Mouse (Mus musculus) kidney, embryonic 15.5 days (tissue): ENCODE results near the gene Mroh2a. TPM values are rescaled to one million over a fixed set of nuclear protein-coding genes. Genes with fewer than 3 reads are reported as not detected.

ENCODE experiments used
- ATAC-seq: fragments of 200-750 bp; cut with Nextera tagmentation; replicated peaks from 2 replicates; pipeline ENCODE4 v1.8.0; 2017; ENCODE audit warnings: moderate TSS enrichment; ENCODE audit not compliant: low FRiP score
- H3K27ac ChIP-seq: fragments of 300-500 bp; sonication (generic); 2 replicates; pipeline ENCODE4 v1.5.1; 2015; ENCODE audit warnings: mild to moderate bottlenecking, inconsistent platforms
- H3K27me3 ChIP-seq: fragments of 300-500 bp; sonication (generic); 2 replicates; pipeline ENCODE4 v1.6.1; 2015; ENCODE audit warnings: inconsistent platforms
- H3K36me3 ChIP-seq: fragments of 300-500 bp; sonication (generic); 2 replicates; pipeline ENCODE4 v1.6.1; 2015; ENCODE audit warnings: inconsistent platforms
- H3K4me1 ChIP-seq: fragments of 300-500 bp; sonication (generic); 2 replicates; pipeline ENCODE4 v1.6.1; 2015; ENCODE audit warnings: inconsistent platforms
- H3K4me2 ChIP-seq: fragments of 300-500 bp; sonication (generic); 2 replicates; pipeline ENCODE4 v1.6.1; 2015; ENCODE audit warnings: moderate library complexity, mild to moderate bottlenecking, inconsistent platforms
- H3K4me3 ChIP-seq: fragments of 300-500 bp; sonication (generic); replicated peaks from 2 replicates; pipeline ENCODE4 v1.5.1; 2015; ENCODE audit warnings: mild to moderate bottlenecking, inconsistent platforms
- H3K9ac ChIP-seq: fragments of 300-500 bp; sonication (generic); 2 replicates; pipeline ENCODE4 v1.6.1; 2015; ENCODE audit warnings: mild to moderate bottlenecking, inconsistent platforms
- H3K9me3 ChIP-seq: fragments of 300-500 bp; sonication (generic); replicated peaks from 2 replicates; pipeline ENCODE4 v1.6.1; 2016; ENCODE audit warnings: inconsistent platforms
- WGBS: fragments of 180-500 bp; shearing (Covaris S2); methylation state at CpG from one replicate; pipeline ENCODE4 v1.1.7; 2015; ENCODE audit warnings: mixed read lengths; 5-methylcytosine and 5-hydroxymethylcytosine counted together
- polyA plus RNA-seq: library from polyadenylated mRNA; unstranded; fragments of >200 nt; fragmentation: Nextera tagmentation; extraction: Ambion mirVana; gene quantifications from 2 replicates; pipeline ENCODE4 v1.2.1, GENCODE M21; 2015

Gene Mroh2a
- polyA plus RNA-seq = 1.3 and 1.8 TPM in 2 replicates

- no peaks in the 10 kb centered on the region for H3K4me1 ChIP-seq
- no peak within 1 kb of the TSS for H3K9ac ChIP-seq
- no peaks in the 10 kb centered on the region for H3K27me3 ChIP-seq
- H3K4me3 ChIP-seq = no peak within 1 kb of the TSS
- H3K36me3 ChIP-seq = no peaks in the 10 kb centered on the region
- no peak for ATAC-seq
- WGBS = 58% methylated on average over 5 of the region's 5 CpGs
- no peak within 1 kb of the TSS for H3K27ac ChIP-seq
- no peak within 1 kb of the TSS for H3K4me2 ChIP-seq
- H3K9me3 ChIP-seq = peaks cover 63% of the 10 kb centered on the region
Measured at GRCm38 (mm10) chr1:88226670-88227379, at the start of gene Mroh2a. Gene Mroh2a, plus strand, starts transcription at chr1:88226986.

- Histone ChIP-seq H3K27me3 (no peaks in the 10 kb centered on the region), H3K27ac (no peak overlapping the region), H3K4me3 (no peak overlapping the region), H3K36me3 (peaks cover 4% of the 10 kb centered on the region; the same call in 1 of the 2 replicates), H3K4me2 (no peak overlapping the region), H3K4me1 (no peaks in the 10 kb centered on the region), H3K9ac (no peak overlapping the region), H3K9me3 (peaks cover 21% of the 10 kb centered on the region)
- ATAC-seq = no peak
- 96% methylated on average over 1 of the region's 1 CpGs for WGBS
Measured at GRCm38 (mm10) chr1:88179657-88180056, 47.1 kb upstream of the Mroh2a start.

- ATAC-seq = no peak
- 89% methylated on average over 5 of the region's 5 CpGs for WGBS
- H3K4me3 ChIP-seq = no peak overlapping the region
- H3K27ac ChIP-seq = no peak overlapping the region
- no peak overlapping the region for H3K9ac ChIP-seq
- H3K4me1 ChIP-seq = no peaks in the 10 kb centered on the region
- no peak overlapping the region for H3K4me2 ChIP-seq
- no peaks in the 10 kb centered on the region for H3K9me3 ChIP-seq
- H3K27me3 ChIP-seq = no peaks in the 10 kb centered on the region
- no peaks in the 10 kb centered on the region for H3K36me3 ChIP-seq
Measured at GRCm38 (mm10) chr1:88186325-88186935, 40.4 kb upstream of the Mroh2a start.

- Histone ChIP-seq H3K27me3 (no peaks in the 10 kb centered on the region), H3K27ac (no peak overlapping the region), H3K4me3 (no peak overlapping the region), H3K4me2 (no peak overlapping the region), H3K9me3 (no peaks in the 10 kb centered on the region), H3K4me1 (no peaks in the 10 kb centered on the region), H3K9ac (no peak overlapping the region), H3K36me3 (no peaks in the 10 kb centered on the region)
- 76% methylated on average over 3 of the region's 3 CpGs for WGBS
- ATAC-seq = no peak
Measured at GRCm38 (mm10) chr1:88192136-88192535, 34.6 kb upstream of the Mroh2a start.

- H3K27ac ChIP-seq = no peak overlapping the region
- ATAC-seq = peak; percentile 60; the same call in 1 of the 2 replicates
- H3K4me3 ChIP-seq = no peak overlapping the region
- H3K9ac ChIP-seq = no peak overlapping the region
- H3K4me1 ChIP-seq = peaks cover 3% of the 10 kb centered on the region; the same call in 1 of the 2 replicates
- H3K36me3 ChIP-seq = no peaks in the 10 kb centered on the region
- no peaks in the 10 kb centered on the region for H3K27me3 ChIP-seq
- no peak overlapping the region for H3K4me2 ChIP-seq
- WGBS = 54% methylated on average over 1 of the region's 1 CpGs
- no peaks in the 10 kb centered on the region for H3K9me3 ChIP-seq
Measured at GRCm38 (mm10) chr1:88195687-88196086, 31.1 kb upstream of the Mroh2a start.

- no peaks in the 10 kb centered on the region for H3K27me3 ChIP-seq
- H3K4me3 ChIP-seq = no peak overlapping the region
- peaks cover 3% of the 10 kb centered on the region; the same call in 1 of the 2 replicates for H3K4me1 ChIP-seq
- no peaks in the 10 kb centered on the region for H3K36me3 ChIP-seq
- H3K4me2 ChIP-seq = no peak overlapping the region
- H3K9me3 ChIP-seq = no peaks in the 10 kb centered on the region
- no peak overlapping the region for H3K27ac ChIP-seq
- H3K9ac ChIP-seq = no peak overlapping the region
- WGBS = 61% methylated on average over 3 of the region's 3 CpGs
- no peak for ATAC-seq
Measured at GRCm38 (mm10) chr1:88197443-88197842, 29.3 kb upstream of the Mroh2a start.

- ATAC-seq = peak; percentile 40; the same call in 1 of the 2 replicates
- Histone ChIP-seq H3K4me2 (no peak overlapping the region), H3K4me3 (no peak overlapping the region), H3K9ac (no peak overlapping the region), H3K4me1 (peaks cover 5% of the 10 kb centered on the region; the same call in 1 of the 2 replicates), H3K27ac (peak overlapping the region; percentile 76), H3K27me3 (no peaks in the 10 kb centered on the region), H3K9me3 (no peaks in the 10 kb centered on the region), H3K36me3 (no peaks in the 10 kb centered on the region)
- 58% methylated on average over 2 of the region's 2 CpGs for WGBS
Measured at GRCm38 (mm10) chr1:88199996-88200395, 26.8 kb upstream of the Mroh2a start.

- Histone ChIP-seq H3K9me3 (no peaks in the 10 kb centered on the region), H3K4me3 (no peak within 1 kb of the TSS), H3K27ac (peak within 1 kb of the TSS; percentile 76), H3K4me2 (no peak within 1 kb of the TSS), H3K4me1 (peaks cover 9% of the 10 kb centered on the region; the same call in 1 of the 2 replicates), H3K36me3 (no peaks in the 10 kb centered on the region), H3K27me3 (no peaks in the 10 kb centered on the region), H3K9ac (no peak within 1 kb of the TSS)
- 66% methylated on average over 7 of the region's 7 CpGs for WGBS
- ATAC-seq = peak; percentile 64; the same call in 1 of the 2 replicates
Measured at GRCm38 (mm10) chr1:88200456-88200855, 26.3 kb upstream of the Mroh2a start, which contains the start of gene Ugt1a2. Gene Ugt1a2, plus strand, starts transcription at chr1:88200601.

- WGBS = 6% methylated on average over 62 of the region's 62 CpGs
- H3K4me3 ChIP-seq = peak within 1 kb of the TSS; percentile 50
Measured at GRCm38 (mm10) chr1:88205294-88205922, 21.4 kb upstream of the Mroh2a start, which contains the start of gene Dnajb3. Gene Dnajb3, minus strand, starts transcription at chr1:88205782.

GRCm38 (mm10) chr1:88206843-88207479 lies 19.8 kb upstream of the Mroh2a start:
- Histone ChIP-seq H3K4me3 (no peak overlapping the region), H3K4me1 (peaks cover 12% of the 10 kb centered on the region; the same call in 1 of the 2 replicates), H3K36me3 (no peaks in the 10 kb centered on the region), H3K27ac (no peak overlapping the region), H3K9me3 (peaks cover 7% of the 10 kb centered on the region), H3K9ac (no peak overlapping the region), H3K27me3 (no peaks in the 10 kb centered on the region), H3K4me2 (no peak overlapping the region)
- 90% methylated on average over 2 of the region's 2 CpGs for WGBS
- ATAC-seq = no peak

More at GRCm38 (mm10) chr1:88205294-88205922, 21.4 kb upstream of the Mroh2a start, which contains the start of gene Dnajb3:
- Histone ChIP-seq H3K4me2 (peak within 1 kb of the TSS; percentile 80), H3K4me1 (peaks cover 12% of the 10 kb centered on the region; the same call in 1 of the 2 replicates), H3K9ac (peak within 1 kb of the TSS; percentile 48), H3K9me3 (no peaks in the 10 kb centered on the region), H3K27ac (no peak within 1 kb of the TSS), H3K27me3 (no peaks in the 10 kb centered on the region), H3K36me3 (no peaks in the 10 kb centered on the region)
- ATAC-seq = peak; percentile 98

- no peak within 1 kb of the TSS for H3K4me2 ChIP-seq
- no peaks in the 10 kb centered on the region for H3K4me1 ChIP-seq
- peaks cover 50% of the 10 kb centered on the region for H3K9me3 ChIP-seq
- no peak within 1 kb of the TSS for H3K4me3 ChIP-seq
- no peak within 1 kb of the TSS for H3K9ac ChIP-seq
- peak; percentile 34; the same call in 1 of the 2 replicates for ATAC-seq
- WGBS = 69% methylated on average over 8 of the region's 8 CpGs
- no peaks in the 10 kb centered on the region for H3K27me3 ChIP-seq
- no peak within 1 kb of the TSS for H3K27ac ChIP-seq
- no peaks in the 10 kb centered on the region for H3K36me3 ChIP-seq
Measured at GRCm38 (mm10) chr1:88211812-88212211, 15.0 kb upstream of the Mroh2a start, which contains the start of gene Ugt1a1. Gene Ugt1a1, plus strand, starts transcription at chr1:88211959.
